Mouse (Mus musculus): ENCODE data around the gene Sema4g.

The Sema4g gene

DNA sequence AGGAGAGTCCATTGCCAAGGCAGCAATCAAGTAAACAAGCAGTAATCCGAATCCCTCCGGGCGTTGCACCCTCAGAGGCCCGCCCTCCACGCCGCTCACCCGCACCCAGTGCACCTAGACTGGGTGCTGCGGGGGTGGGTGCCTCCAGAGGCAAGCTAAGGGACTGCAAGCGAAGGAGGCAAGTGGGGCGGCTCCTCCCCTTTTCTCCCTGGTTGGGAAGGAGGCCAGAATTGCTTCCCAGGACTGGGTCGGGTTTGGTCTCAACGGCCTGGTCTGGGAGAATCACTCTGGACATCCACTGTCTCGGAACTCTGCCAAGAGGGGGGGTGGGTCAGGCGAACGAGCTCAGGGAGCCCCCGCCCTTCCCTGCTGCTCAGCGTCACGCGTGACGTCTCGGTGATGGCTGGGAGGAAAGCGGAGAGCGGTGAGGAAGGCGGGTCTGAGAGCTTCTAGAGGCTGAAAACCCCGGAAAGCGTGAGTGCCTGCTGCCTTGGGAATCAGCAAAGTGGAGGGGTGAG lies 58.6 kb downstream of the Sema4g start, which contains the start of gene Sfxn3:
Sfxn3 (plus strand) TSS at position 87 of the 518 bp plus-strand sequence.
- CTCF ChIA-PET = interaction anchor here (0.8 to 1.6 kb wide), 3 partner anchors 10 to 21 kb away, joined by 4 to 7 read pairs (median 6); no protein-coding TSS in a partner anchor

DNA sequence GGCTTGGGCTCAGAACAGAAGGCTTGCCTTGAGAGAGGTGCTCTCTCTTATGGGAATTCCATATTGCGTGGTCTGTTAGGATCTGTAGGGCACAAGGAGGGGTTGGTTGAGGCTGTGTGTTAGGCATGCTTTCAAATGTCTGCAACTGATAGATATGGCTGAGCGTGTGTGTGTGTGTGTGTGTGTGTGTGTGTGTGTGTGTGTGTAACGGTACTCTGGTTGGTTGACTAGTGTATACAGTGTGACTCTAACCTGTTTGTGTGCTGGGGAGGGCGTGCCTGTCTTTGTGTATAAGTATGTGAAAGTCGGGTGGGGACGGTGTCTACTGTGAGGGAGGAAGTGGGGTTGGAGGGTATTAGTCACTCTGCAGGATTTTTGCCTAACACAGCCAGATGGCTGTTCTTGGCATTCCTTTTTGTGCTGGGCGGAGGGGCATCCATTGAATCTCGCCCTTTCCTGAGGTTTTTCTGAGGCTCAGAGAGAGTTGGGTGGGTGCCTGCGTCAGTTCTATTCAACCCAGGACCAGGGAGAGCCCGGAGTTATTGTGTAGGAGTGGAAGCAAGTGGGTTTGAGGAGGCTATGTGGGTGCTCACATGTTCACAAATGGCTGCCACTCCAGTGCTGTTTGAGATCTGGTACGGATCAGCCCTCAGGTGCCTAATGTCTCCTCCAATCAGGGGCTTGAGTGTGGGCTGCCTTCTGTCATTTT lies 59.2 kb downstream of the Sema4g start:
- CTCF ChIA-PET = interaction anchor here (0.8 to 1.6 kb wide), 3 partner anchors 10 to 21 kb away, joined by 4 to 7 read pairs (median 6); no protein-coding TSS in a partner anchor

DNA sequence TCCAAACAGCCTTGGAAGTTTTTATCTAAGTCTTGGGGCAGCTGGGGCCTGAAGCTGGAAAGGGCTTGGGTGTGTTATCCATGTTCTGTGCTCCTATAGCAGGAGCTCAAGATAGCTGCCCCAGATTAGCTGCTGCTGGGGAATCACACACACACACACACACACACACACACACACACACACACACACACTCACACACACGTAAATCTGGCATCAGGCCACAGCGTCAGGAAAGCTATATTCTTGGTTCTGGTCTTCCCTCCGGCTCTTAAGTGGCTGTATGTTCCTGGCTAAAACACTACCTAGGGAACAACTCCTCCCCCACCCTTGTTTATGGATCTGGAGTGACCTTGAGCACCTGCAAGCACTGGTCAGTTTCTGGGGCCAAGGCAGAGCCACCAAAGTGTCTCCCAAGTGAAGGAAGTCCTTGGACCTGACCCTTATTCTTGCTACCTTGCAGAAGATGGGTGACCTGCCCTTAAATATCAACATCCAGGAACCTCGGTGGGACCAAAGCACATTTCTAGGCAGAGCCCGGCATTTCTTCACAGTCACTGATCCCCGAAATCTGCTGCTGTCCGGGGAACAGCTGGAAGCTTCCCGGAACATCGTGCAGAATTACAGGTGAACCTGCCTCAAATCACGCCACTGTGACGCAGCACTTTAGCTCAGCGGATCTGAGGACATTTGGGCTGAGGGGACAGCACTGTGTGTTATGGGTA lies 59.9 kb downstream of the Sema4g start:
- CTCF ChIA-PET = no interaction called here

DNA sequence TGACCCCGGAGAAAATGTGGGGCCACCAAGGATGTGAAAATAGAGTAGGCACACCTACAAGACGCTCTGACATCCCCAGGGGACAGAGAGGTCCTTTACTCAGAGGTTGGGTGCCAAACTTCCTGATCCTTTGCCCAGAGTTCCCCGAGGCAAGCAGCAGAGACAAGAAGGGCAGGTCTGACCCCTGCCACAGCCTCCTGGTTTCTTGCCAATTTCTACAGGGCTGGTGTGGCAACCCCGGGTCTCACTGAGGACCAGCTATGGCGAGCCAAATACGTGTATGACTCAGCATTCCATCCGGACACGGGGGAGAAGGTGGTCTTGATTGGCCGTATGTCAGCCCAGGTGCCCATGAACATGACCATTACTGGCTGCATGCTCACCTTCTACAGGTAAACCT lies 60.6 kb downstream of the Sema4g start:
- CTCF ChIA-PET = no interaction called here

Data from spleen, embryonic (tissue).